Comparison of ENCODE assay signal across 8 mouse cellular contexts in genomic region chr13:9093316-9094155, GRCm38 (mm10). TPM values are rescaled to one million over a fixed set of nuclear protein-coding genes. Genes with fewer than 3 reads are reported as not detected.
DNase-seq lines count a peak whose midpoint lies in the region; ATAC-seq and TF ChIP-seq lines count a peak whose summit lies in the region.

Gene Larp4b, plus strand, starts transcription at chr13:9093881.

- WGBS in embryonic facial prominence, embryonic 14.5 days: under 1% methylated on average over 32 of the region's 92 CpGs
- 1% methylated on average over 38 of the region's 92 CpGs for WGBS in limb, embryonic 14.5 days
- under 1% methylated on average over 62 of the region's 92 CpGs for WGBS in midbrain, postnatal 0 days

- peak; percentile 96 for DNase-seq in 3T3-L1 (ENCODE audit: low read depth, low spot score)
- peak; percentile 90 to 94 for DNase-seq in adrenal gland, postnatal 4 days (ENCODE audit: low spot score in 2 of 2)
- DNase-seq in embryonic facial prominence, embryonic 14.5 days (ENCODE audit: low spot score): peak; percentile 99
- DNase-seq in heart, adult 8-10 months (ENCODE audit: low spot score): peak; percentile 95
- peak; percentile 97 for DNase-seq in kidney, adult 9 months
- DNase-seq in limb, embryonic 14.5 days (ENCODE audit: low spot score): peak; percentile 97
- DNase-seq in midbrain, postnatal 0 days (ENCODE audit: low spot score): peak; percentile 99
- peak; percentile 88 to 91 for DNase-seq in spleen, postnatal 14 days (ENCODE audit: low spot score in 2 of 2)

- peak; percentile 100 for ATAC-seq in embryonic facial prominence, embryonic 14.5 days (ENCODE audit: low read depth)
- peak; percentile 100 for ATAC-seq in limb, embryonic 14.5 days (ENCODE audit: low FRiP score, low read depth)
- ATAC-seq in midbrain, postnatal 0 days (ENCODE audit: low FRiP score): peak; percentile 100

- H3K9ac ChIP-seq in embryonic facial prominence, embryonic 14.5 days (ENCODE audit: low read depth, low read length): peak within 1 kb of the TSS; percentile 96
- H3K9ac ChIP-seq in limb, embryonic 14.5 days (ENCODE audit: low read depth, low read length, severe bottlenecking): peak within 1 kb of the TSS; percentile 86
- peak within 1 kb of the TSS; percentile 95 for H3K9ac ChIP-seq in midbrain, postnatal 0 days (replicated peaks; ENCODE audit: low read length, poor library complexity, severe bottlenecking)

- no peak for TF ChIP-seq CTCF in midbrain, postnatal 0 days (IDR thresholded peaks at IDR 0.05)

- H3K4me2 ChIP-seq in embryonic facial prominence, embryonic 14.5 days (ENCODE audit: low read depth, low read length): peak within 1 kb of the TSS; percentile 84
- H3K4me2 ChIP-seq in limb, embryonic 14.5 days (replicated peaks; ENCODE audit: low read depth, low read length, severe bottlenecking): peak within 1 kb of the TSS; percentile 78
- peak within 1 kb of the TSS; percentile 99 for H3K4me2 ChIP-seq in midbrain, postnatal 0 days (ENCODE audit: low read depth, low read length, poor library complexity, severe bottlenecking)

- no peaks in the 10 kb centered on the region for H3K27me3 ChIP-seq in embryonic facial prominence, embryonic 14.5 days (replicated peaks; ENCODE audit: control insufficient read depth, insufficient read depth, low read length)
- H3K27me3 ChIP-seq in limb, embryonic 14.5 days (ENCODE audit: control insufficient read depth, insufficient read depth, low read length): no peaks in the 10 kb centered on the region
- no peaks in the 10 kb centered on the region for H3K27me3 ChIP-seq in midbrain, postnatal 0 days (ENCODE audit: insufficient read depth, low read length)

- H3K9me3 ChIP-seq in embryonic facial prominence, embryonic 14.5 days (ENCODE audit: control insufficient read depth, low read length): no peaks in the 10 kb centered on the region
- no peaks in the 10 kb centered on the region for H3K9me3 ChIP-seq in limb, embryonic 14.5 days (ENCODE audit: control insufficient read depth, low read length)
- no peaks in the 10 kb centered on the region for H3K9me3 ChIP-seq in midbrain, postnatal 0 days (ENCODE audit: low read length)

- no peaks in the 10 kb centered on the region for H3K36me3 ChIP-seq in embryonic facial prominence, embryonic 14.5 days (ENCODE audit: control insufficient read depth, insufficient read depth, low read length)
- H3K36me3 ChIP-seq in limb, embryonic 14.5 days (ENCODE audit: control insufficient read depth, insufficient read depth, low read length): no peaks in the 10 kb centered on the region
- no peaks in the 10 kb centered on the region for H3K36me3 ChIP-seq in midbrain, postnatal 0 days (ENCODE audit: insufficient read depth, low read length)

- H3K4me1 ChIP-seq in embryonic facial prominence, embryonic 14.5 days (ENCODE audit: control insufficient read depth, insufficient read depth, low read length): peaks cover 10% of the 10 kb centered on the region
- peaks cover 5% of the 10 kb centered on the region; the same call in 1 of the 2 replicates for H3K4me1 ChIP-seq in limb, embryonic 14.5 days (ENCODE audit: control insufficient read depth, insufficient read depth, low read length)
- 0 out of 2 replicates have a peak, but pooled peaks cover 3% of the 10 kb centered on the region for H3K4me1 ChIP-seq in midbrain, postnatal 0 days (ENCODE audit: insufficient read depth, low read length)

- peak; percentile 73; the same call in 1 of the 2 replicates for TF ChIP-seq POLR2A in limb, embryonic 14.5 days (IDR thresholded peaks at IDR 0.05; ENCODE audit: borderline replicate concordance, extremely low read depth, insufficient read depth, insufficient read length)

- H3K27ac ChIP-seq in embryonic facial prominence, embryonic 14.5 days (replicated peaks; ENCODE audit: low read depth, low read length): peak within 1 kb of the TSS; percentile 94
- H3K27ac ChIP-seq in limb, embryonic 14.5 days (replicated peaks; ENCODE audit: low read depth, low read length): peak within 1 kb of the TSS; percentile 90
- H3K27ac ChIP-seq in midbrain, postnatal 0 days (ENCODE audit: low read depth, low read length): peak within 1 kb of the TSS; percentile 92

- peak within 1 kb of the TSS; percentile 97 for H3K4me3 ChIP-seq in embryonic facial prominence, embryonic 14.5 days (ENCODE audit: low read depth, low read length)
- H3K4me3 ChIP-seq in limb, embryonic 14.5 days (replicated peaks; ENCODE audit: low read length): peak within 1 kb of the TSS; percentile 97
- peak within 1 kb of the TSS; percentile 99 for H3K4me3 ChIP-seq in midbrain, postnatal 0 days (ENCODE audit: low read depth, low read length)

RNA-seq across cellular contexts. Expression of gene Larp4b, which starts in this region (rescaled TPM):
- 10 to 100 TPM; 80.8 to 88.5 TPM for total RNA-seq in adrenal gland, postnatal 4 days (2021)
- polyA plus RNA-seq in embryonic facial prominence, embryonic 14.5 days (2014; fragmentation: Nextera tagmentation; extraction: Ambion mirVana): 43.7 and 45.1 TPM in 2 replicates
- 10 to 100 TPM; 61.4 to 87.8 (median 77.9) TPM for total RNA-seq in heart, adult 8-10 months (2022)
- polyA plus RNA-seq in limb, embryonic 14.5 days (2012; rRNA removed): 22.6 and 23.9 TPM in 2 replicates
- polyA plus RNA-seq in limb, embryonic 14.5 days (2014; fragmentation: Nextera tagmentation; extraction: Ambion mirVana): 40.0 and 40.9 TPM in 2 replicates
- 78.3 and 84.0 TPM in 2 replicates for total RNA-seq in midbrain, postnatal 0 days (2014; rRNA removed)
- 38.2 and 40.8 TPM in 2 replicates for polyA plus RNA-seq in midbrain, postnatal 0 days (2015; fragmentation: Nextera tagmentation; extraction: Ambion mirVana)

Comparison
In these comparisons a context has a peak if more than half of its experiments do, and no peak if none do; other contexts are left out.
1. Peak in every context shown above with its lines: DNase-seq, ATAC-seq, H3K4me3 ChIP-seq and H3K27ac ChIP-seq.